Mouse (Mus musculus) intestine, postnatal 0 days (tissue): Measurements from ENCODE around the gene Bglap2. TPM values are rescaled to one million over a fixed set of nuclear protein-coding genes. Genes with fewer than 3 reads are reported as not detected.

Experiments
- ATAC-seq: fragments of 200-750 bp; cut with Nextera tagmentation; 2 replicates; pipeline ENCODE4 v1.8.0; 2017; ENCODE audit warnings: mild to moderate bottlenecking, moderate TSS enrichment, moderate library complexity
- H3K27ac ChIP-seq: fragments of 300-500 bp; sonication (generic); 2 replicates; pipeline ENCODE4 v1.5.1; 2014; ENCODE audit warnings: mild to moderate bottlenecking, low read depth, low read length, moderate library complexity
- H3K27me3 ChIP-seq: fragments of 300-500 bp; sonication (generic); replicated peaks from 2 replicates; pipeline ENCODE4 v1.6.1; 2014; ENCODE audit warnings: low read length, mixed read lengths; ENCODE audit not compliant: control insufficient read depth, insufficient read depth
- H3K36me3 ChIP-seq: fragments of 300-500 bp; sonication (generic); 2 replicates; pipeline ENCODE4 v1.6.1; 2014; ENCODE audit warnings: mild to moderate bottlenecking, moderate library complexity; ENCODE audit not compliant: control insufficient read depth, insufficient read depth
- H3K4me1 ChIP-seq: fragments of 300-500 bp; sonication (generic); replicated peaks from 2 replicates; pipeline ENCODE4 v1.6.1; 2014; ENCODE audit warnings: antibody characterized with exemption, low read length, mixed read lengths; ENCODE audit not compliant: control insufficient read depth, insufficient read depth
- H3K4me2 ChIP-seq: fragments of 300-500 bp; sonication (generic); replicated peaks from 2 replicates; pipeline ENCODE4 v1.6.1; 2014; ENCODE audit warnings: low read depth, mild to moderate bottlenecking, moderate library complexity
- H3K4me3 ChIP-seq: fragments of 300-500 bp; sonication (generic); 2 replicates; pipeline ENCODE4 v1.5.1; 2014; ENCODE audit warnings: low read depth, low read length
- H3K9ac ChIP-seq: fragments of 300-500 bp; sonication (generic); 2 replicates; pipeline ENCODE4 v1.6.1; 2014; ENCODE audit warnings: mild to moderate bottlenecking, low read depth, low read length
- H3K9me3 ChIP-seq: fragments of 300-500 bp; sonication (generic); 2 replicates; pipeline ENCODE4 v1.6.1; 2016; ENCODE audit warnings: mixed run types; ENCODE audit not compliant: control insufficient read depth
- CTCF ChIP-seq: sonication (generic); IDR thresholded peaks from 2 replicates; pipeline ENCODE4 v1.5.1; 2016; ENCODE audit warnings: low read depth, mild to moderate bottlenecking, control low read depth, antibody characterized with exemption, moderate library complexity
- WGBS: fragments of 180-500 bp; shearing (Covaris S2); extraction: QIAGEN DNeasy Blood & Tissue Kit; methylation state at CpG from one replicate; pipeline ENCODE4 v1.1.7; 2014; 5-methylcytosine and 5-hydroxymethylcytosine counted together
- polyA plus RNA-seq: library from polyadenylated mRNA; unstranded; fragments of >200 nt; fragmentation: Nextera tagmentation; extraction: Ambion mirVana; gene quantifications from 2 replicates; pipeline ENCODE4 v1.2.1, GENCODE M21; 2015

Bglap2 gene
- polyA plus RNA-seq, 1 experiment from 2014 or later: not detected

GRCm38 (mm10) chr3:88328956-88329355 lies 49.5 kb downstream of the Bglap2 start:
- H3K36me3 ChIP-seq: peaks cover 26% of the 10 kb centered on the region
- H3K4me1 ChIP-seq: no peaks in the 10 kb centered on the region
- H3K27me3 ChIP-seq: no peaks in the 10 kb centered on the region
- H3K27ac ChIP-seq: no peak overlapping the region
- WGBS: 50% methylated on average over 5 of the region's 5 CpGs
- H3K9me3 ChIP-seq: no peaks in the 10 kb centered on the region
- H3K9ac ChIP-seq: no peak overlapping the region
- H3K4me3 ChIP-seq: no peak overlapping the region
- no peak for TF ChIP-seq CTCF
- ATAC-seq: no peak
- no peak overlapping the region for H3K4me2 ChIP-seq

Other genes starting within 250 kb of the Bglap2 start
- 15.8 and 16.2 TPM in 2 replicates for gene Mef2d, start 236.3 kb downstream of the Bglap2 start, polyA plus RNA-seq
- 0.60 and 0.65 TPM in 2 replicates for gene Rhbg, start 124.0 kb downstream of the Bglap2 start, polyA plus RNA-seq
- gene Gm38392, start 91.5 kb downstream of the Bglap2 start, polyA plus RNA-seq: 0.13 and 0.18 TPM in 2 replicates
- gene Tsacc, start 81.7 kb downstream of the Bglap2 start, polyA plus RNA-seq: 6.1 and 7.2 TPM in 2 replicates
- gene Cct3, start 81.6 kb downstream of the Bglap2 start, polyA plus RNA-seq: 170 and 175 TPM in 2 replicates
- 589 and 649 TPM in 2 replicates for gene Glmp, start 53.7 kb downstream of the Bglap2 start, polyA plus RNA-seq
- 13.5 and 14.0 TPM in 2 replicates for gene Tmem79, start 42.6 kb downstream of the Bglap2 start, polyA plus RNA-seq
- gene Smg5, start 42.4 kb downstream of the Bglap2 start, polyA plus RNA-seq: 12.6 and 13.7 TPM in 2 replicates
- 2.3 and 3.3 TPM in 2 replicates for gene Paqr6, start 14.1 kb downstream of the Bglap2 start, polyA plus RNA-seq
- 72.5 and 81.0 TPM in 2 replicates for gene Bglap3, start 6.0 kb downstream of the Bglap2 start, polyA plus RNA-seq
- gene Bglap, start 5.8 kb upstream of the Bglap2 start, polyA plus RNA-seq: not detected in 2 replicates
- 61.2 and 62.5 TPM in 2 replicates for gene Pmf1, start 31.6 kb upstream of the Bglap2 start, polyA plus RNA-seq
- 30.4 and 31.7 TPM in 2 replicates for gene Slc25a44, start 46.4 kb upstream of the Bglap2 start, polyA plus RNA-seq
- gene Sema4a, start 82.5 kb upstream of the Bglap2 start, polyA plus RNA-seq: 93.1 and 101 TPM in 2 replicates
- gene Lmna, start 131.3 kb upstream of the Bglap2 start, polyA plus RNA-seq: 92.5 and 96.5 TPM in 2 replicates
- gene Mex3a, start 153.7 kb upstream of the Bglap2 start, polyA plus RNA-seq: 2.8 TPM in 2 replicates
- 79.5 and 89.2 TPM in 2 replicates for gene Rab25, start 169.6 kb upstream of the Bglap2 start, polyA plus RNA-seq
- gene Lamtor2, start 174.4 kb upstream of the Bglap2 start, polyA plus RNA-seq: 171 and 183 TPM in 2 replicates
- gene Ubqln4, start 175.1 kb upstream of the Bglap2 start, polyA plus RNA-seq: 17.3 and 19.2 TPM in 2 replicates
- 249 and 268 TPM in 2 replicates for gene Ssr2, start 197.2 kb upstream of the Bglap2 start, polyA plus RNA-seq
- gene Arhgef2, start 227.3 kb upstream of the Bglap2 start, polyA plus RNA-seq: 21.6 and 22.1 TPM in 2 replicates